Mouse (Mus musculus) myocyte (in vitro differentiated cells): ENCODE data around the gene Ltbp1.

Source experiments
- CEBPB ChIP-seq: IDR thresholded peaks from 2 replicates; pipeline ENCODE4 v1.6.1; 2011; ENCODE audit warnings: mild to moderate bottlenecking, moderate library complexity; ENCODE audit not compliant: poor library complexity, insufficient read depth, severe bottlenecking
- MAX ChIP-seq: IDR thresholded peaks from one replicate; pipeline ENCODE4 v1.6.1; 2011; ENCODE audit warnings: low read depth, mild to moderate bottlenecking, control low read depth
- MYOD1 ChIP-seq, 3 experiments: IDR thresholded peaks; one replicate each; pipeline ENCODE4 v1.6.1; 2011; ENCODE audit warnings: control low read depth in 2 of 3, low read depth in 2 of 3, mild to moderate bottlenecking in 2 of 3, moderate library complexity in 1 of 3; ENCODE audit not compliant: insufficient read length in 2 of 3, control insufficient read depth in 1 of 3
- POLR2A ChIP-seq: IDR thresholded peaks from one replicate; pipeline ENCODE4 v1.6.1; 2011; ENCODE audit warnings: low read depth, mild to moderate bottlenecking, control low read depth, moderate library complexity; ENCODE audit not compliant: insufficient read length
- POLR2AphosphoS2 ChIP-seq: IDR thresholded peaks from one replicate; pipeline ENCODE4 v1.6.1; 2011; ENCODE audit warnings: low read depth, control low read depth; ENCODE audit not compliant: insufficient read length

- no peak for TF ChIP-seq POLR2A
- no peak for TF ChIP-seq MAX
- TF ChIP-seq POLR2AphosphoS2, result no peak
- no peak for TF ChIP-seq MYOD1 (IDR thresholded peaks at IDR 0.05; ENCODE audit: control insufficient read depth in 1 of 3, insufficient read length in 2 of 3, low read depth in 2 of 3)
- no peak for TF ChIP-seq CEBPB
These were observed 228.6 kb downstream of the Ltbp1 start for GRCm38 (mm10) chr17:75233923-75234322.
